Mouse (Mus musculus) hindbrain, embryonic 12.5 days (tissue): ENCODE data around the gene Rell1. TPM values are rescaled to one million over a fixed set of nuclear protein-coding genes. Genes with fewer than 3 reads are reported as not detected.

Source experiments
- ATAC-seq: fragments of 200-750 bp; cut with Nextera tagmentation; 2 replicates; pipeline ENCODE4 v1.8.0; 2017; ENCODE audit warnings: moderate TSS enrichment; ENCODE audit not compliant: low FRiP score
- H3K27ac ChIP-seq: fragments of 300-500 bp; sonication (generic); 2 replicates; pipeline ENCODE4 v1.5.1; 2016; ENCODE audit warnings: mild to moderate bottlenecking
- H3K27me3 ChIP-seq: fragments of 300-500 bp; sonication (generic); 2 replicates; pipeline ENCODE4 v1.6.1; 2016; ENCODE audit warnings: mild to moderate bottlenecking
- H3K36me3 ChIP-seq: fragments of 300-500 bp; sonication (generic); 2 replicates; pipeline ENCODE4 v1.6.1; 2016; ENCODE audit warnings: mild to moderate bottlenecking
- H3K4me1 ChIP-seq: fragments of 300-500 bp; sonication (generic); 2 replicates; pipeline ENCODE4 v1.6.1; 2016
- H3K4me2 ChIP-seq: fragments of 300-500 bp; sonication (generic); replicated peaks from 2 replicates; pipeline ENCODE4 v1.6.1; 2016; ENCODE audit warnings: mild to moderate bottlenecking
- H3K4me3 ChIP-seq: fragments of 300-500 bp; sonication (generic); 2 replicates; pipeline ENCODE4 v1.5.1; 2016; ENCODE audit warnings: mild to moderate bottlenecking
- H3K9ac ChIP-seq: fragments of 300-500 bp; sonication (generic); 2 replicates; pipeline ENCODE4 v1.6.1; 2016; ENCODE audit warnings: mild to moderate bottlenecking, moderate library complexity
- H3K9me3 ChIP-seq: fragments of 300-500 bp; sonication (generic); replicated peaks from 2 replicates; pipeline ENCODE4 v1.6.1; 2016; ENCODE audit warnings: mild to moderate bottlenecking
- WGBS: fragments of 180-500 bp; shearing (Covaris S2); methylation state at CpG from one replicate; pipeline ENCODE4 v1.1.7; 2016; 5-methylcytosine and 5-hydroxymethylcytosine counted together
- polyA plus RNA-seq: library from polyadenylated mRNA; unstranded; fragments of >200 nt; fragmentation: Nextera tagmentation; extraction: Ambion mirVana; gene quantifications from 2 replicates; pipeline ENCODE4 v1.2.1, GENCODE M21; 2016

Gene Rell1
- 15.5 and 15.6 TPM in 2 replicates for polyA plus RNA-seq

- H3K27ac ChIP-seq, result peak within 1 kb of the TSS; percentile 71
- 1% methylated on average over 81 of the region's 85 CpGs for WGBS
These were observed at the start of gene Rell1 for GRCm38 (mm10) chr5:63968443-63969415. TSS of gene Rell1 (minus strand) at chr5:63968897.

GRCm38 (mm10) chr5:64012596-64013366, 44.1 kb upstream of the Rell1 start:
- WGBS, result 72% methylated on average over 13 of the region's 13 CpGs
- H3K27me3 ChIP-seq, result no peaks in the 10 kb centered on the region
- H3K4me2 ChIP-seq, result no peak overlapping the region
- H3K4me3 ChIP-seq, result no peak overlapping the region
- no peak for ATAC-seq
- no peak overlapping the region for H3K9ac ChIP-seq
- H3K36me3 ChIP-seq, result no peaks in the 10 kb centered on the region
- no peaks in the 10 kb centered on the region for H3K4me1 ChIP-seq
- no peaks in the 10 kb centered on the region for H3K9me3 ChIP-seq
- no peak overlapping the region for H3K27ac ChIP-seq

More at GRCm38 (mm10) chr5:63968443-63969415, at the start of gene Rell1:
- peaks cover 23% of the 10 kb centered on the region for H3K4me1 ChIP-seq
- H3K36me3 ChIP-seq, result no peaks in the 10 kb centered on the region
- peak within 1 kb of the TSS; percentile 74 for H3K4me2 ChIP-seq
- peak within 1 kb of the TSS; percentile 70 for H3K9ac ChIP-seq
- peaks cover 3% of the 10 kb centered on the region; the same call in 1 of the 2 replicates for H3K27me3 ChIP-seq
- peak; percentile 96 for ATAC-seq
- H3K4me3 ChIP-seq, result peak within 1 kb of the TSS; percentile 75
- H3K9me3 ChIP-seq, result no peaks in the 10 kb centered on the region

- no peak overlapping the region for H3K4me3 ChIP-seq
- no peaks in the 10 kb centered on the region for H3K4me1 ChIP-seq
- no peaks in the 10 kb centered on the region for H3K27me3 ChIP-seq
- H3K27ac ChIP-seq, result no peak overlapping the region
- ATAC-seq, result no peak
- no peak overlapping the region for H3K4me2 ChIP-seq
- H3K36me3 ChIP-seq, result no peaks in the 10 kb centered on the region
- H3K9ac ChIP-seq, result no peak overlapping the region
- WGBS, result 79% methylated on average over 4 of the region's 4 CpGs
- H3K9me3 ChIP-seq, result no peaks in the 10 kb centered on the region
These were observed 37.9 kb upstream of the Rell1 start for GRCm38 (mm10) chr5:64006548-64006947.

GRCm38 (mm10) chr5:64003302-64003701, 34.6 kb upstream of the Rell1 start:
- no peaks in the 10 kb centered on the region for H3K9me3 ChIP-seq
- no peak overlapping the region for H3K27ac ChIP-seq
- no peaks in the 10 kb centered on the region for H3K36me3 ChIP-seq
- no peak for ATAC-seq
- no peaks in the 10 kb centered on the region for H3K4me1 ChIP-seq
- no peak overlapping the region for H3K4me3 ChIP-seq
- WGBS, result 94% methylated on average over 8 of the region's 8 CpGs
- no peaks in the 10 kb centered on the region for H3K27me3 ChIP-seq
- H3K4me2 ChIP-seq, result no peak overlapping the region
- H3K9ac ChIP-seq, result no peak overlapping the region

DNA sequence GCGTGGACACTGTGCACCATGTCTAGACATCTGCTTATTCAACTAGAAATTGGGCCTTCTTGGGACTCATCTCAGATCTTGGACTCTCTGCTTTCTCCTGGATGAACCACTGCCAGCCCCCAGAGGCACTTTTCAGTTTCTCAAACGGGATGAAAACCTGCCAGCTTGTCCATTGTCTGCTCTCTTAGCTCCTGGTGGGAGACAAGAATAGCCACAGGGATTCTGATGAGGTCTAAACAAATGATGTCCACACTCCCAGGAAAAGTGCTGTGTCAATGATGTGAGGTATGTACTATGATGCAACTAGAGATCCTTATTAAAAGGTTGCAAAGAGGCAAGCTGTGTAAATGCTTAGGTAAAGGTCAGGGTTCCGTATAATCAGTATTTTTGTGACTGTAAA, 25.2 kb upstream of the Rell1 start:
- no peak overlapping the region for H3K9ac ChIP-seq
- WGBS, result 32% methylated on average over 3 of the region's 3 CpGs
- ATAC-seq, result no peak
- H3K4me2 ChIP-seq, result no peak overlapping the region
- no peaks in the 10 kb centered on the region for H3K9me3 ChIP-seq
- no peaks in the 10 kb centered on the region for H3K36me3 ChIP-seq
- H3K4me3 ChIP-seq, result no peak overlapping the region
- no peak overlapping the region for H3K27ac ChIP-seq
- peaks cover 3% of the 10 kb centered on the region; the same call in 1 of the 2 replicates for H3K4me1 ChIP-seq
- no peaks in the 10 kb centered on the region for H3K27me3 ChIP-seq

DNA sequence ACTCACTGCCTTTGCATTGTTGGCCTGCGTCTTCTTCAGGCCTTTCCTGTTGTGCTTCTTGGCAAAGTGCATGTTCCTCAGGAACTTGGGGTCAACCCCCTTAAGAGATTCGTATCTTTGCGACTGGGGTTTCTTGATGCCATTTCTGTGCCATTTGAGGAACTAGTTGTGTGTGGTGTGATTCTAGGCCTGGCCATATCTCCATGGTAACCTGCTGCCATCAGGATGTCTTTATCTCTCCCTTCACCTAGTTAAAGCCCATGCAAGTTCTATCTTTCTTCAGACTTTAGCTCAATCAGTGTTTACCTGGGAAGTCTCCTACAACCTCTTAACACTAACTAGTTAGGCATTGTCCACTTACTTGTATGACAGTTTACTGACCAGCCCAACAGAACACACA, 22.0 kb upstream of the Rell1 start:
- Histone ChIP-seq H3K36me3 (no peaks in the 10 kb centered on the region), H3K4me1 (peaks cover 3% of the 10 kb centered on the region; the same call in 1 of the 2 replicates), H3K4me3 (no peak overlapping the region), H3K9ac (no peak overlapping the region), H3K9me3 (no peaks in the 10 kb centered on the region), H3K27me3 (no peaks in the 10 kb centered on the region), H3K27ac (no peak overlapping the region), H3K4me2 (no peak overlapping the region)
- WGBS, result 96% methylated on average over 3 of the region's 3 CpGs
- no peak for ATAC-seq

GRCm38 (mm10) chr5:63986337-63986736, 17.6 kb upstream of the Rell1 start:
- 82% methylated on average over 6 of the region's 6 CpGs for WGBS
- no peak overlapping the region for H3K4me2 ChIP-seq
- no peaks in the 10 kb centered on the region for H3K9me3 ChIP-seq
- ATAC-seq, result no peak
- no peak overlapping the region for H3K27ac ChIP-seq
- no peak overlapping the region for H3K4me3 ChIP-seq
- H3K27me3 ChIP-seq, result no peaks in the 10 kb centered on the region
- H3K4me1 ChIP-seq, result no peaks in the 10 kb centered on the region
- H3K36me3 ChIP-seq, result no peaks in the 10 kb centered on the region
- H3K9ac ChIP-seq, result no peak overlapping the region

DNA sequence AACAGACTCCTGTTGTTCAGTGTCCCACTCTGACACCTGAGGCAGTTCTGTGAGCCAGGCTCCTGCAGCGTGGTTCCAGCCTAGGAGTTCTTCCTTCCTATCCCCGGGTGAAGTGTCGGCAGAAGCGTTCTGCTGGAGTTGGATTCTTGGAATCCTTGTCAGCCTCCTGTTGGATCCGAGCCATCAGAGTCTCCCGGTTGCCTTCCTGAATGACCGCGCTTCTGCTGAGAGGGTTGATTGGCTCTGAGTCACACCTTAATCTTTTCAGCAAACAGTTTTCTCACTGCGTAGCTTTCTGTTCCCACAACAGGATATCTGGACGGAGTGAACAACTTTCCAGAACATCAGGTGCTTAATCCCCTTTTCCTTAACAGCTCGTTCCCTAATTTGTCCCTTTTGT, 13.6 kb upstream of the Rell1 start:
- Histone ChIP-seq H3K9ac (no peak overlapping the region), H3K27ac (no peak overlapping the region), H3K9me3 (no peaks in the 10 kb centered on the region), H3K36me3 (no peaks in the 10 kb centered on the region), H3K4me2 (no peak overlapping the region), H3K27me3 (no peaks in the 10 kb centered on the region), H3K4me1 (no peaks in the 10 kb centered on the region), H3K4me3 (no peak overlapping the region)
- 84% methylated on average over 11 of the region's 11 CpGs for WGBS
- no peak for ATAC-seq

GRCm38 (mm10) chr5:63970991-63971390, 2.3 kb upstream of the Rell1 start:
- Histone ChIP-seq H3K27me3 (peaks cover 3% of the 10 kb centered on the region; the same call in 1 of the 2 replicates), H3K4me3 (no peak overlapping the region), H3K36me3 (no peaks in the 10 kb centered on the region), H3K4me2 (no peak overlapping the region), H3K4me1 (peaks cover 23% of the 10 kb centered on the region), H3K9ac (no peak overlapping the region), H3K9me3 (no peaks in the 10 kb centered on the region), H3K27ac (no peak overlapping the region)
- 42% methylated on average over 2 of the region's 2 CpGs for WGBS
- no peak for ATAC-seq

- peaks cover 3% of the 10 kb centered on the region; the same call in 1 of the 2 replicates for H3K27me3 ChIP-seq
- no peaks in the 10 kb centered on the region for H3K9me3 ChIP-seq
- H3K9ac ChIP-seq, result no peak overlapping the region
- no peak for ATAC-seq
- H3K4me2 ChIP-seq, result no peak overlapping the region
- no peak overlapping the region for H3K4me3 ChIP-seq
- WGBS, result 5% methylated on average over 7 of the region's 7 CpGs
- peaks cover 23% of the 10 kb centered on the region for H3K4me1 ChIP-seq
- H3K27ac ChIP-seq, result no peak overlapping the region
- H3K36me3 ChIP-seq, result no peaks in the 10 kb centered on the region
These were observed 1.6 kb upstream of the Rell1 start for GRCm38 (mm10) chr5:63970281-63970732.

DNA sequence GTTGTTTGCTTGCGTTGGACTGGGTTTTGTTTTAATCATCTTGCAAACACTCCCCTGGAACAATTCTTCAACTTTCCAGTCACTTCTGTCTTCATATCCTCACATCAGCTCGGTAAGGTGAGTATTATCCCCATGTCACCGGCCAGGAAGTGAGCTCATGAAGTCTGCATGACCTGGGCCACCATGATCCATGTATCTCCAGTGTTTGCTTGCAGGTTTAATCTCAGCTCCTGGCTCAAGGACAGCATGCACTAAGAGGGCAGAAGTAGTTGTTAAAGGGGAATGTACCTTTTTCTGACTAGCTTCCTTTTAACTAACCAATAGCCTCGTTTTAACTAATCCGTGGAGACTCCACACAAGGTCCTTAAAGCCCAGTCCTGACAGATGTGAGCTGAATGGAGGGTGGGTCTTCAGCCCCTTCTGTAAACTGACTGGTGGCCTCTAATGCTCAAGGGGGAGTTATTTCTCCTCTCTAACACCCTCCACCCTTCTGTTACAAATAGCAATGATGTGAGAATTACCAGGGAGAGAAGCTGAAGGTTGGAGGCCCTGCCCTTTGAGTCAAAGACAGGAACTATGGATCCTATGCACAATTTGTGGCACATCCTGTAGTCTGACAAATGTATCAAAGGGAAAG, 897 bp upstream of the Rell1 start:
- Histone ChIP-seq H3K4me2 (peak overlapping the region; percentile 74), H3K9me3 (no peaks in the 10 kb centered on the region), H3K27me3 (peaks cover 3% of the 10 kb centered on the region; the same call in 1 of the 2 replicates), H3K4me1 (peaks cover 23% of the 10 kb centered on the region), H3K9ac (no peak overlapping the region), H3K4me3 (no peak overlapping the region; the same call in 1 of the 2 replicates), H3K36me3 (no peaks in the 10 kb centered on the region), H3K27ac (no peak overlapping the region)
- no peak for ATAC-seq
- WGBS, result 32% methylated on average over 5 of the region's 5 CpGs
